Mouse (Mus musculus) hindbrain, postnatal 0 days (tissue): Measurements from ENCODE around the gene Nid1. TPM values are rescaled to one million over a fixed set of nuclear protein-coding genes. Genes with fewer than 3 reads are reported as not detected.

Experiments
- ATAC-seq: fragments of 200-750 bp; cut with Nextera tagmentation; 2 replicates; pipeline ENCODE4 v1.8.0; 2017; ENCODE audit warnings: mild to moderate bottlenecking, moderate TSS enrichment, moderate library complexity
- DNase-seq: peaks from one replicate; pipeline ENCODE4 v3.0.0-alpha.2; 2015; ENCODE audit warnings: low spot score
- H3K27ac ChIP-seq: fragments of 300-500 bp; sonication (generic); 2 replicates; pipeline ENCODE4 v1.5.1; 2014; ENCODE audit warnings: mild to moderate bottlenecking
- H3K27me3 ChIP-seq: fragments of 300-500 bp; sonication (generic); 2 replicates; pipeline ENCODE4 v1.6.1; 2014; ENCODE audit warnings: low read length, mixed read lengths; ENCODE audit not compliant: insufficient read depth
- H3K36me3 ChIP-seq: fragments of 300-500 bp; sonication (generic); 2 replicates; pipeline ENCODE4 v1.6.1; 2014; ENCODE audit warnings: low read length, mixed read lengths; ENCODE audit not compliant: insufficient read depth
- H3K4me1 ChIP-seq: fragments of 300-500 bp; sonication (generic); 2 replicates; pipeline ENCODE4 v1.6.1; 2014; ENCODE audit warnings: antibody characterized with exemption, low read length, mixed read lengths; ENCODE audit not compliant: insufficient read depth
- H3K4me2 ChIP-seq: fragments of 300-500 bp; sonication (generic); 2 replicates; pipeline ENCODE4 v1.6.1; 2014; ENCODE audit warnings: low read depth, mild to moderate bottlenecking, low read length, moderate library complexity, mixed read lengths
- H3K4me3 ChIP-seq: fragments of 300-500 bp; sonication (generic); 2 replicates; pipeline ENCODE4 v1.5.1; 2014; ENCODE audit warnings: low read length
- H3K9ac ChIP-seq: fragments of 300-500 bp; sonication (generic); replicated peaks from 2 replicates; pipeline ENCODE4 v1.6.1; 2014; ENCODE audit warnings: mild to moderate bottlenecking, low read length, moderate library complexity, mixed read lengths
- H3K9me3 ChIP-seq: fragments of 300-500 bp; sonication (generic); 2 replicates; pipeline ENCODE4 v1.6.1; 2016; ENCODE audit warnings: low read length, mixed read lengths
- CTCF ChIP-seq: IDR thresholded peaks from 2 replicates; pipeline ENCODE4 v1.5.1; 2016; ENCODE audit warnings: antibody characterized with exemption, control low read depth, low read depth
- WGBS: fragments of 180-500 bp; shearing (Covaris S2); extraction: QIAGEN DNeasy Blood & Tissue Kit; methylation state at CpG from one replicate; pipeline ENCODE4 v1.1.7; 2014; 5-methylcytosine and 5-hydroxymethylcytosine counted together
- polyA plus RNA-seq: library from polyadenylated mRNA; unstranded; fragments of >200 nt; fragmentation: Nextera tagmentation; extraction: Ambion mirVana; gene quantifications from 2 replicates; pipeline ENCODE4 v1.2.1, GENCODE M21; 2015
- total RNA-seq: library from RNA; depleted of rRNA; stranded (reverse); fragments of >200 nt; gene quantifications from 2 replicates; pipeline ENCODE4 v1.2.3, GENCODE M21; 2014

The Nid1 gene
- total and polyA plus RNA-seq, 2 experiments from 2014 or later = 56.7 to 120 TPM

DNA sequence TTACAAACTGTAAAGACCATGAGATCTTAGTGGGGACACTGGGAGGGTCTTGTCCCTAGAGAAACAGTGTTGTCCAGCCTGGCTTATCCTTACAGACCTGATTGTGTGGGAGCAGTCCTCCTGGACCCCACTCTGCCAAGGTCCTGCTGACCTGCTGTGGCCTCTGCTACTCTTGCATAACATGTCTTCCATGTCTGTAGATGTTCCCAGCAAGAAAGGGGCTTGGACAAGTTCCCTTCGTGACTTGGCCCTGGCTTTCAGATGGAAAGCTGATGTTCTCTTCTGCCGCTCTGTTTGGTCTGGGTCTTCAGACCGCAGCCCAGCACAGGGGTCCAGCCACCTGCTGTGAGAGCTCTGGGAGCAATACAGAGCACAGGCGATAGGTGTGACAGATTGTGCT is 48.3 kb downstream of the Nid1 start:
- DNase-seq = no peak
- Histone ChIP-seq H3K27ac (no peak overlapping the region), H3K27me3 (no peaks in the 10 kb centered on the region), H3K4me2 (no peak overlapping the region), H3K9me3 (no peaks in the 10 kb centered on the region), H3K4me3 (no peak overlapping the region), H3K4me1 (no peaks in the 10 kb centered on the region), H3K9ac (no peak overlapping the region), H3K36me3 (no peaks in the 10 kb centered on the region)
- no peak for TF ChIP-seq CTCF
- no peak for ATAC-seq
- 65% methylated on average over 4 of the region's 4 CpGs for WGBS

DNA sequence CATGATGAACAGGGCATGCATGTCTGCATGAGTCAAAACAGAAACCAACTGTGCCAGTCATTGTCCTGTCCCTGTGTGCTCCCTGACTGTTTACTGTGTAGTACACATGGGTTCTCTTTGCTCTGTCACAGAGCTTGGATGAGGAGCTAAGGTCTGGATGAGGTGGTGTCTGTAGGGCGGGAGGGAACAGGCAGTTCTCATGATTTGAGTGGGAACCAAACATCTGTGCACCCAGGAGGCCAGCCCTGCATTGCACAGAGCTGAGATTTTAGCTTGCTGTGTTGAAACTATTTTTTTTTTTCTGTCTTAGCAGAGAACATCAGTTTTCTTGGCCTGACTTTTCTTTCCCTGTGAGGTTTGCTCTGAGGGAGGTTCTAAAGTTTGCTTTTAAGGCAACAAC is 50.5 kb downstream of the Nid1 start:
- Histone ChIP-seq H3K36me3 (no peaks in the 10 kb centered on the region), H3K4me3 (no peak overlapping the region), H3K9me3 (no peaks in the 10 kb centered on the region), H3K27me3 (no peaks in the 10 kb centered on the region), H3K4me2 (no peak overlapping the region), H3K4me1 (no peaks in the 10 kb centered on the region), H3K27ac (no peak overlapping the region), H3K9ac (no peak overlapping the region)
- ATAC-seq (no peak), DNase-seq (no peak)
- 75% methylated on average over 1 of the region's 1 CpGs for WGBS
- no peak for TF ChIP-seq CTCF

DNA sequence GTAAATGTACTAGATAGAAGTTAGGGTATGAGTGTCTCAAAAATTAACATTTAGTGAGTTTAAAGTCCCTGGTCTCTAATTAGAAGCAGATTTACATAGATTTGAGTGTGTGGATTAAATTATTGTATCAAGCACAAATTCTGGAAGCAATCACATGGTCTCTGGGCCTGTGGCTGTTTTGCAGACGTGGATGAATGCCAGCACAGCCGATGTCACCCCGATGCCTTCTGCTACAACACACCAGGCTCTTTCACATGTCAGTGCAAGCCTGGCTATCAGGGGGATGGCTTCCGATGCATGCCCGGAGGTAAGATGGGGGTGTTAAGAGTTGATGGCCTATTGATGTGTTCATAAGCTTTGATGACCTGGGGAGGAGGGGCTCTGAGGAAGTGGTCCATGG is 52.5 kb downstream of the Nid1 start:
- ATAC-seq = peak; percentile 40
- no peak overlapping the region for H3K9ac ChIP-seq
- H3K27ac ChIP-seq = no peak overlapping the region
- peak; percentile 22 for DNase-seq
- 60% methylated on average over 5 of the region's 5 CpGs for WGBS
- H3K36me3 ChIP-seq = no peaks in the 10 kb centered on the region
- H3K27me3 ChIP-seq = no peaks in the 10 kb centered on the region
- TF ChIP-seq CTCF = no peak
- no peak overlapping the region for H3K4me2 ChIP-seq
- no peaks in the 10 kb centered on the region for H3K4me1 ChIP-seq
- no peaks in the 10 kb centered on the region for H3K9me3 ChIP-seq
- H3K4me3 ChIP-seq = no peak overlapping the region

DNA sequence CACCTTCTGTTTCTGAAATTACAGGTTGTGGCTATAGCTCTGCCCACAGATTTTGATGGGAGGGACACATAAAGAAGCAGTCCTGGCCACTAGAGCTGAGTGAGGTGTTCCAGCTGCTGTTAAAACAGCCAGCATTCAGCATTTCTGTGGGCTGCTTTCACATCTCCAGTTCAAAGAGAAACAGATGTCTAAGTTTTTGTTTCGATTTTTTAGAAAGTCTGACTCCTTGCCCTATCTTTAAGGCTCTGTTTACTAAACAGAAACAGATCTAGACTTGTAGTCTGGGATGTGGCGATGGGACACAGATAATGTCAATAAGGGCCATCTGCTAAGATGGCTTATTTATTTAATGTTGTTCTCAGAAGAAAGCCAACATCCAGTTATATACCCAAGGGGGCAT is 54.8 kb downstream of the Nid1 start:
- Histone ChIP-seq H3K9ac (no peak overlapping the region), H3K4me1 (no peaks in the 10 kb centered on the region), H3K4me2 (no peak overlapping the region), H3K27me3 (no peaks in the 10 kb centered on the region), H3K4me3 (no peak overlapping the region), H3K36me3 (no peaks in the 10 kb centered on the region), H3K27ac (no peak overlapping the region), H3K9me3 (no peaks in the 10 kb centered on the region)
- no peak for DNase-seq
- no peak for TF ChIP-seq CTCF
- 73% methylated on average over 2 of the region's 2 CpGs for WGBS
- ATAC-seq = no peak

DNA sequence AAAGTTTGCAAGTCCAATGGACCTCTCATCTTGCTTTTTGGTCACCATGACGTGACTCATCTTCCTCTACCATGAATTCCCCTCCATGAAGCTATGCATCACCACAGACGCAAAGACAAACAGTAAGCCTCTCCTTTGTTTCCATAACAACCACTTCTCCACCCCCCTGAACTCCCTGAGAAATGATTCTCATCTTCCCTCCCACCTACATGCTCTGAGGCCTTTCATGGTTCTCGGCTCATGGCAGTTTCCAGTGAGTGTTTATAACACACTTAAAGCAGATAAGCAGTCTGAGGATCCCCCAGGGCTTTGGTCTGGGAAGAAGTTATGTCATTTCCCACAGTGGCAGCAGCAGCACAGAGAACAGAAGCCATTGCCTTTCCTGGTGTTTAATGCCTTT is 56.2 kb downstream of the Nid1 start:
- no peaks in the 10 kb centered on the region for H3K27me3 ChIP-seq
- H3K4me2 ChIP-seq = no peak overlapping the region
- TF ChIP-seq CTCF = no peak
- H3K9me3 ChIP-seq = no peaks in the 10 kb centered on the region
- no peak overlapping the region for H3K27ac ChIP-seq
- DNase-seq (peak; percentile 16), ATAC-seq (peak; percentile 59)
- no peaks in the 10 kb centered on the region for H3K4me1 ChIP-seq
- 35% methylated on average over 3 of the region's 3 CpGs for WGBS
- no peak overlapping the region for H3K4me3 ChIP-seq
- no peaks in the 10 kb centered on the region for H3K36me3 ChIP-seq
- no peak overlapping the region for H3K9ac ChIP-seq

DNA sequence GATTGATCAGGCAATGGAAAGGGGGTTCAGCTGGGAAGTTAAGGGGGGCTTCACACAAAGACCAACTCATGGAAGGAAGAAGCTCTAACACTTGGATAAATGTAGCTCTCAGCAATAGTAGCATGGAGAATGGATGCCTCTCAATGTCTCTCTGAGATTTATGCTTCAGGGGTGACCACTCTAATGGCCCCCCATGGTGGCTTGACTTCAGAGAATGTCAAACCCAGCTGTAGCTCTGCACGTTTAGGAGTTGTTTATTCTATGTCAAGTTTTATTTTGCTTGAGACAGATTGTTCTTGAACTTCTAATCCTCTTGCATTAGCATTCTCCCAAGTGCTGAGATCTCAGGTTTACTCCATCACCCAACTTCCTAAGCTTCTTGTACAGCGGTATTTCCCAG is 60.7 kb downstream of the Nid1 start:
- Histone ChIP-seq H3K9me3 (no peaks in the 10 kb centered on the region), H3K27ac (no peak overlapping the region), H3K36me3 (no peaks in the 10 kb centered on the region), H3K4me3 (no peak overlapping the region), H3K4me2 (no peak overlapping the region), H3K27me3 (no peaks in the 10 kb centered on the region), H3K9ac (no peak overlapping the region), H3K4me1 (no peaks in the 10 kb centered on the region)
- no peak for TF ChIP-seq CTCF
- no peak for DNase-seq
- ATAC-seq = no peak
- 68% methylated on average over 2 of the region's 2 CpGs for WGBS

DNA sequence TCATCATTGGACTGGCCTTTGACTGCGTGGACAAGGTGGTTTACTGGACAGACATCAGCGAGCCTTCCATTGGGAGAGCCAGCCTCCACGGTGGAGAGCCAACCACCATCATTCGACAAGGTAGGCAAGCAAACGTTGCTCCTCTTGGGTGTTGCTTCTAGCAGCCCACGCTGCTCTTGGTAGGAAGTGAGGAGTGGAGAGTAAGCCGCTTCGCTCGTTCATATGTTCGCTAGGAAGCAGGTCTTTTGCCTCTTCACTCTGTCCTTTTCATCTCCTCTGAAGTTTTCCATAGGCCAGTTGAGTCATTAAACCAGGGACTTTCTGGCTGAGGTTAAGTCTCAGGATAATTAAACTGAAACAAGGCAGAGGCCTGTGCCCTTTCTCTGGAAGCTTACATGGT is 65.1 kb downstream of the Nid1 start:
- no peaks in the 10 kb centered on the region for H3K27me3 ChIP-seq
- no peak overlapping the region for H3K4me2 ChIP-seq
- DNase-seq (no peak), ATAC-seq (no peak)
- H3K36me3 ChIP-seq = no peaks in the 10 kb centered on the region
- H3K27ac ChIP-seq = no peak overlapping the region
- no peak for TF ChIP-seq CTCF
- no peaks in the 10 kb centered on the region for H3K4me1 ChIP-seq
- 93% methylated on average over 10 of the region's 10 CpGs for WGBS
- H3K4me3 ChIP-seq = no peak overlapping the region
- H3K9ac ChIP-seq = no peak overlapping the region
- H3K9me3 ChIP-seq = no peaks in the 10 kb centered on the region
